Mouse (Mus musculus): ENCODE measurements around the gene Ly75.

DNA sequence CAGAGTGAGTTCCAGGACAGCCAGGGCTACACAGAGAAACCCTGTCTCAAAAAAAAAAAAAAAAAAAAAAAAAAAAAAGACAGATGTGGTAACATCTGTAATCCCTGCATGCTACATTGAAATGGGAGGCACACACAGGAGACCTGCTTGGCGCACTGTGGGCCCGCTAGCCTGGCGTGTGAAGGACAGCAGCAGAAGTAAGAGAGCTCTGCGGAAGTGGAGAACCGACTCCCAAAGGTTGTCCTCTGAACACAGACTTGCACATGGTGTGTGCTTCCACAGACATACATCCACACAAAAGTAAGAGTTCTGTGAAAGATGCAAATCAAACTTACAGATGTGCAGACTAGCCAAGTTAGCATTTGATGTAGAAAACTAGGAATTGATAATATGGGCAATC lies 123.9 kb downstream of the Ly75 start:
- TF ChIP-seq POLR2AphosphoS2 (IDR thresholded peaks at IDR 0.05; ENCODE audit: low read length): no peak
- no peak for TF ChIP-seq EP300 (IDR thresholded peaks at IDR 0.05; ENCODE audit: low read depth in 1 of 2, low read length in 2 of 2)
- no peak for TF ChIP-seq CTCF (IDR thresholded peaks at IDR 0.05 in 2 of 3, conservative IDR thresholded peaks at IDR 0.05 in 1 of 3; ENCODE audit: control insufficient read depth in 1 of 3, insufficient read depth in 1 of 3, low read depth in 2 of 3, low read length in 3 of 3, poor library complexity in 1 of 3, severe bottlenecking in 1 of 3)
- no peak for TF ChIP-seq SMC3 (IDR thresholded peaks at IDR 0.05; ENCODE audit: low read depth, low read length)
- TF ChIP-seq POLR2A (IDR thresholded peaks at IDR 0.05; ENCODE audit: control insufficient read depth in 1 of 2, insufficient read depth in 1 of 2, low read depth in 1 of 2, low read length in 2 of 2, poor library complexity in 1 of 2): no peak
- no peak for TF ChIP-seq BHLHE40 (IDR thresholded peaks at IDR 0.05; ENCODE audit: borderline replicate concordance, low read depth, low read length)

All from MEL (cell line).